Mouse (Mus musculus) kidney, postnatal 0 days (tissue): ENCODE data around the gene Nxnl1. TPM values are rescaled to one million over a fixed set of nuclear protein-coding genes. Genes with fewer than 3 reads are reported as not detected.

Experiments used
- ATAC-seq: fragments of 200-750 bp; cut with Nextera tagmentation; replicated peaks from 2 replicates; pipeline ENCODE4 v1.8.0; 2017; ENCODE audit warnings: low read depth, moderate number of reproducible peaks, moderate TSS enrichment, moderate library complexity; ENCODE audit not compliant: low FRiP score
- DNase-seq: peaks from one replicate; pipeline ENCODE4 v3.0.0-alpha.2; 2016; ENCODE audit warnings: low spot score
- H3K27ac ChIP-seq: fragments of 300-500 bp; sonication (generic); 2 replicates; pipeline ENCODE4 v1.5.1; 2014; ENCODE audit warnings: mild to moderate bottlenecking
- H3K27me3 ChIP-seq: fragments of 300-500 bp; sonication (generic); 2 replicates; pipeline ENCODE4 v1.6.1; 2014; ENCODE audit warnings: low read length, mixed read lengths; ENCODE audit not compliant: insufficient read depth
- H3K36me3 ChIP-seq: fragments of 300-500 bp; sonication (generic); 2 replicates; pipeline ENCODE4 v1.6.1; 2014; ENCODE audit warnings: low read length, mixed read lengths; ENCODE audit not compliant: insufficient read depth
- H3K4me1 ChIP-seq: fragments of 300-500 bp; sonication (generic); replicated peaks from 2 replicates; pipeline ENCODE4 v1.6.1; 2014; ENCODE audit warnings: antibody characterized with exemption, low read length, mixed read lengths; ENCODE audit not compliant: insufficient read depth
- H3K4me2 ChIP-seq: fragments of 300-500 bp; sonication (generic); 2 replicates; pipeline ENCODE4 v1.6.1; 2014; ENCODE audit warnings: mild to moderate bottlenecking, low read length, moderate library complexity, mixed read lengths
- H3K4me3 ChIP-seq: fragments of 300-500 bp; sonication (generic); replicated peaks from 2 replicates; pipeline ENCODE4 v1.5.1; 2014; ENCODE audit warnings: low read depth, low read length
- H3K9ac ChIP-seq: fragments of 300-500 bp; sonication (generic); 2 replicates; pipeline ENCODE4 v1.6.1; 2014; ENCODE audit warnings: low read depth, low read length
- H3K9me3 ChIP-seq: fragments of 300-500 bp; sonication (generic); replicated peaks from 2 replicates; pipeline ENCODE4 v1.6.1; 2016; ENCODE audit warnings: low read length, inconsistent platforms, mixed read lengths
- CTCF ChIP-seq: IDR thresholded peaks from 2 replicates; pipeline ENCODE4 v1.5.1; 2016; ENCODE audit warnings: antibody characterized with exemption, low read depth, mild to moderate bottlenecking, moderate library complexity
- WGBS: fragments of 180-500 bp; shearing (Covaris S2); extraction: QIAGEN DNeasy Blood & Tissue Kit; methylation state at CpG from one replicate; pipeline ENCODE4 v1.1.7; 2014; 5-methylcytosine and 5-hydroxymethylcytosine counted together
- polyA plus RNA-seq: library from polyadenylated mRNA; unstranded; fragments of >200 nt; fragmentation: Nextera tagmentation; extraction: Ambion mirVana; gene quantifications from 2 replicates; pipeline ENCODE4 v1.2.1, GENCODE M21; 2015

The Nxnl1 gene
- polyA plus RNA-seq, 1 experiment from 2014 or later = 0.20 TPM

DNA sequence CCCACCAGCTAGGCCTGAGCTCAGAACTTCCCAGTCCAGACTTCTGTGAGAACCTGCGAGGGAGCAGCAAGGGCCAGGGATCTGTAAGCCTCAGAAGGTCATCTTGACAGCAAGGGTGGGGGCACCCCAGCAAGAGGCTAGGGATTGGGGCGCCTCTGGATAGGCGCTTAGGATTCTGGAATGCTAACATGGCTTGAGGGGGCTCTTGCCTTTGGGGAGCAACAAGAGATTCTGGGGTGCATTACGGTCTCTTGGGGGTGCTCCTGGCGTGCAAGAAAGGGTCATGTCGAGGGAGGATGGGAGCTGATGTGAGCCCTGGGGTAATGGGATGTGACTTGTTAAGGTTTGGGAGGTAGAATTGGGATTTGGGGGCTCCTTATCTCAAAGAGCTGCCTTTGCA is 2.5 kb upstream of the Nxnl1 start:
- Histone ChIP-seq H3K27ac (peak overlapping the region; percentile 96), H3K27me3 (no peaks in the 10 kb centered on the region), H3K4me1 (peaks cover 6% of the 10 kb centered on the region; the same call in 1 of the 2 replicates), H3K4me3 (peak overlapping the region; percentile 61), H3K9me3 (no peaks in the 10 kb centered on the region), H3K36me3 (no peaks in the 10 kb centered on the region), H3K4me2 (peak overlapping the region; percentile 62), H3K9ac (peak overlapping the region; percentile 67)
- DNase-seq (no peak), ATAC-seq (no peak)
- WGBS = 25% methylated on average over 6 of the region's 6 CpGs
- no peak for TF ChIP-seq CTCF

GRCm38 (mm10) chr8:71568387-71568937 is 2.1 kb upstream of the Nxnl1 start, which contains the start of gene Slc27a1:
Slc27a1 (plus strand) TSS chr8:71568882.
- H3K4me2 ChIP-seq = peak within 1 kb of the TSS; percentile 62
- H3K4me3 ChIP-seq = peak within 1 kb of the TSS; percentile 61
- WGBS = 8% methylated on average over 13 of the region's 13 CpGs
- DNase-seq = peak; percentile 64
- peaks cover 6% of the 10 kb centered on the region; the same call in 1 of the 2 replicates for H3K4me1 ChIP-seq
- H3K27ac ChIP-seq = peak within 1 kb of the TSS; percentile 96
- H3K9ac ChIP-seq = peak within 1 kb of the TSS; percentile 67
- H3K27me3 ChIP-seq = no peaks in the 10 kb centered on the region
- H3K9me3 ChIP-seq = no peaks in the 10 kb centered on the region
- no peak for TF ChIP-seq CTCF
- no peaks in the 10 kb centered on the region for H3K36me3 ChIP-seq
- ATAC-seq = peak; percentile 9; the same call in 1 of the 2 replicates

DNA sequence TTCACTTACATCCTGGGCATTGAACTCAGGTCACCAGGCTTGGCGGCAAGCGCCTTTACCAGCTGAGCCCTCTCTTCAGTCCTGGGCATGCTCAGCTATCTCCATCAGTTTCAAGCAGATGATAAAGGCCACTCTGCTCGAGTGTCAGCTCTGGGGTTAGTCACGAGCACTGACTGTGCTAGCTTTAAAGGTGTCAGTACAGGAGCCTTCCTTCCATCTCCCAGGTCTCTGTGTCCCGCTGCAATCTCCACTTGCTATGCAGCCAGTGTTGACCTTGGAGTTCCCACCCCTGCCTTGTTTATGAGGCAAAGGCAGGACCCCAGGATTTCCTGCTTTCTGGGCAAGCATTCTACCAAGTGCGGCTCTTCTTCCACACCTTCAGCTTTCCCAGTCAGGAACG is 1.2 kb upstream of the Nxnl1 start:
- H3K27me3 ChIP-seq = peaks cover under 1% of the 10 kb centered on the region; the same call in 1 of the 2 replicates
- no peak overlapping the region for H3K4me3 ChIP-seq
- no peak overlapping the region for H3K9ac ChIP-seq
- H3K36me3 ChIP-seq = no peaks in the 10 kb centered on the region
- H3K9me3 ChIP-seq = no peaks in the 10 kb centered on the region
- TF ChIP-seq CTCF = no peak
- DNase-seq (no peak), ATAC-seq (no peak)
- H3K27ac ChIP-seq = peak overlapping the region; percentile 96
- 73% methylated on average over 7 of the region's 7 CpGs for WGBS
- no peak overlapping the region for H3K4me2 ChIP-seq
- H3K4me1 ChIP-seq = peaks cover 6% of the 10 kb centered on the region; the same call in 1 of the 2 replicates

- no peak for ATAC-seq
- H3K4me2 ChIP-seq = no peak overlapping the region
- no peaks in the 10 kb centered on the region for H3K36me3 ChIP-seq
- H3K27me3 ChIP-seq = peaks cover 5% of the 10 kb centered on the region; the same call in 1 of the 2 replicates
- no peaks in the 10 kb centered on the region for H3K9me3 ChIP-seq
- H3K4me1 ChIP-seq = peaks cover 8% of the 10 kb centered on the region; the same call in 1 of the 2 replicates
- no peak overlapping the region for H3K9ac ChIP-seq
- TF ChIP-seq CTCF = peak; percentile 29; the same call in 1 of the 2 replicates
- no peak overlapping the region for H3K4me3 ChIP-seq
- H3K27ac ChIP-seq = no peak overlapping the region
- no peak for DNase-seq
- WGBS = 88% methylated on average over 4 of the region's 4 CpGs
Observed at GRCm38 (mm10) chr8:71563992-71564391, 2.4 kb downstream of the Nxnl1 start.

- Histone ChIP-seq H3K36me3 (no peaks in the 10 kb centered on the region), H3K4me2 (peak overlapping the region; percentile 51), H3K9ac (no peak overlapping the region), H3K9me3 (no peaks in the 10 kb centered on the region), H3K4me3 (peak overlapping the region; percentile 20), H3K27me3 (peaks cover 11% of the 10 kb centered on the region; the same call in 1 of the 2 replicates), H3K4me1 (peaks cover 4% of the 10 kb centered on the region; the same call in 1 of the 2 replicates), H3K27ac (no peak overlapping the region)
- DNase-seq = peak; percentile 71
- 2% methylated on average over 33 of the region's 33 CpGs for WGBS
- ATAC-seq = peak; percentile 30
- TF ChIP-seq CTCF = peak; percentile 81
Observed at GRCm38 (mm10) chr8:71562751-71563150, 3.6 kb downstream of the Nxnl1 start.

GRCm38 (mm10) chr8:71561401-71561800 is 5.0 kb downstream of the Nxnl1 start:
- Histone ChIP-seq H3K27me3 (peaks cover 12% of the 10 kb centered on the region; the same call in 1 of the 2 replicates), H3K4me3 (no peak overlapping the region), H3K9me3 (no peaks in the 10 kb centered on the region), H3K4me2 (no peak overlapping the region), H3K4me1 (peaks cover 4% of the 10 kb centered on the region; the same call in 1 of the 2 replicates), H3K36me3 (no peaks in the 10 kb centered on the region), H3K27ac (no peak overlapping the region), H3K9ac (no peak overlapping the region)
- peak; percentile 89 for DNase-seq
- WGBS = 4% methylated on average over 15 of the region's 15 CpGs
- TF ChIP-seq CTCF = peak; percentile 98
- ATAC-seq = peak; percentile 14; the same call in 1 of the 2 replicates
